Mouse (Mus musculus) bone marrow, adult 2 months (tissue): Measurements from ENCODE around the gene Endou. TPM values are rescaled to one million over a fixed set of nuclear protein-coding genes. Genes with fewer than 3 reads are reported as not detected.

Experiments
- H3K27ac ChIP-seq: fragments of 200-500 bp; 2 replicates; pipeline ENCODE4 v1.5.1; 2012; ENCODE audit warnings: low read depth, mild to moderate bottlenecking, control low read depth, inconsistent platforms, low read length; ENCODE audit not compliant: control insufficient read depth, poor library complexity, insufficient read depth
- H3K4me1 ChIP-seq: fragments of 200-500 bp; 2 replicates; pipeline ENCODE4 v1.6.1; 2011; ENCODE audit warnings: low read length; ENCODE audit not compliant: control insufficient read depth, insufficient read depth
- H3K4me3 ChIP-seq: fragments of 200-500 bp; replicated peaks from 2 replicates; pipeline ENCODE3; 2011; ENCODE audit warnings: mild to moderate bottlenecking, low read depth, low read length, control low read depth; ENCODE audit not compliant: control insufficient read depth
- CTCF ChIP-seq: fragments of 200-500 bp; IDR thresholded peaks from 2 replicates; pipeline ENCODE4 v1.5.1; 2011; ENCODE audit warnings: low read length, control low read depth; ENCODE audit not compliant: control insufficient read depth, insufficient read depth
- POLR2A ChIP-seq: fragments of 200-500 bp; IDR thresholded peaks from 2 replicates; pipeline ENCODE4 v1.6.1; 2011; ENCODE audit warnings: low read depth, mild to moderate bottlenecking, control low read depth, low read length, borderline replicate concordance; ENCODE audit not compliant: control insufficient read depth
- WGBS: fragments of 180-500 bp; shearing (Covaris S2); methylation state at CpG from one replicate; pipeline ENCODE4 v1.1.7; 2018; 5-methylcytosine and 5-hydroxymethylcytosine counted together
- polyA plus RNA-seq: library from polyadenylated mRNA; stranded (reverse); fragments of >200 nt; gene quantifications from 2 replicates; pipeline ENCODE4 v1.2.4, GENCODE M21; 2011; ENCODE audit warnings: low replicate concordance; ENCODE audit not compliant: missing spikeins, insufficient read depth, insufficient read length

Gene Endou
- polyA plus RNA-seq, 1 experiment: 7.3 TPM

DNA sequence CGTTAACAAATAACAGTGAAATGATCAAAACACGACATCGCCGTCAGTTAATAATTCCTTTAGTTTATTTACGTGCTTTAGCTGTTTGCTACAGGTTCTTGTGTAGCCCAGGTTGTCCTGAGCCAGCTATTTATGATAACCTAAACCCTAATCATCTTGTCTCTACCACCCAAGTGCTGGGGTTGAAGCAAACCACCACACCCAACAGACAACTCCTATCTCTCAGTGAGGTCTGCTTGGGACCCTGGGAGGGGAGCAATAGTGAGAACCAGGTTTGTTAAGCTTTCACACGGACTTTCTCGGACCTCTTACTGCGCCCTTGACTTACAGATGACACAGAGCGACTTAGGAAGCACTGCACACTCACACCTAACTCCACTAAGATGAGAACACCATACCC is 47.0 kb downstream of the Endou start:
- no peaks in the 10 kb centered on the region for H3K4me1 ChIP-seq
- WGBS: 85% methylated on average over 9 of the region's 9 CpGs
- H3K4me3 ChIP-seq: no peak overlapping the region
- no peak overlapping the region for H3K27ac ChIP-seq
- no peak for TF ChIP-seq CTCF
- TF ChIP-seq POLR2A: no peak

DNA sequence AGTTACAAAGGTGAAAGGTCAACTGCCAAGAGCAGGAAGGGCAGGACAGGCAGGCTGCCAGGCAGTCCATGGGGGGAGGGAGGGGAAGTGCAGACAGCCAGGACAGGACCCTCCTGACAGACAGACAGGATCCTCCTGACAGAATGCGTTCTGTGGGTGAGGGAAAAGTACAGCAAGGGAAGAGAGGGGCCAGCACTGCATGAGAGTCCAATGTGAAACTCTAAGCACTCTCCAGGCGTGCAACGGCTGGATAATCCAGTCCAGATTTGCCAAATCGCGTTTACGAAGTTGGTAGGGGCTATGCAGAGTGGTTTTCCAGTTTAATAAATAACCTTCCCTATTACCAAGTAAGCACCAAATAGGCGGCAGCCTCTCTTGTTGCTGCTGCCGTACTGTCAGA is 49.1 kb downstream of the Endou start:
- TF ChIP-seq CTCF: no peak
- TF ChIP-seq POLR2A: no peak
- H3K4me3 ChIP-seq: no peak overlapping the region
- no peaks in the 10 kb centered on the region for H3K4me1 ChIP-seq
- 94% methylated on average over 8 of the region's 8 CpGs for WGBS
- no peak overlapping the region for H3K27ac ChIP-seq

DNA sequence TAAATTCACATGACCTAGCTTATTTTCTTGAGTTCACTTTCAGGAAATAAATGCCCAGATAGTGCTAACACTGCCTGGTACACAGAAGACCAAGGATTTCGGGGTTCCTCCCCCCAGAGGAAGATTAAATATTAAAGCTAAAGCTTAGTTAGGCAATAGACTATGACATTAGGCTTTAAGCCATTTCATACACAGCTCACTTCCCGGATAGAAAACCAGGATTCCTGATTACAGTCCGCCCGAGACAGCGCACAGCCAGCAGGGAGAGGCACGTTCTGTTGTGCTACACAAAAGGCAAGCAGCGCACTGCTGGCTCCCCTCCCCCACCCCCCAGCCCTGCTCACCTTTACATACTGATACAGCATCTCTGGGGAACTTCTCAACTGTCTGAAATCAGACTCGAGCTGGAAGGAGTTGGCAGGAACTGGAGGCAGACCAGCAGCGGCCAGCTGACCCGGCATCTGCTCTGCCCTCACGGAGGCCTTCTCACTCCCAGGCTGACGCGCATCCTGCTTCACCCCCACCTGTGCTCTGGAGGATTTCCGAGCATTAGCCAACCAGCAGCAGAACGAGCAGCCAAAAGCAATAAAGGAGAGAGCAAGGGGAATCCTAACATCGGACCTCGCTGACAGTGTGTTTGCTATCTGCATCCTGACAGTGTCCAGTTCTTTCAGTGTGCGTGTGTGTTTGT is 51.0 kb downstream of the Endou start:
- no peaks in the 10 kb centered on the region for H3K4me1 ChIP-seq
- H3K27ac ChIP-seq: no peak overlapping the region
- WGBS: 89% methylated on average over 18 of the region's 18 CpGs
- H3K4me3 ChIP-seq: no peak overlapping the region
- TF ChIP-seq POLR2A (no peak), CTCF (no peak)

DNA sequence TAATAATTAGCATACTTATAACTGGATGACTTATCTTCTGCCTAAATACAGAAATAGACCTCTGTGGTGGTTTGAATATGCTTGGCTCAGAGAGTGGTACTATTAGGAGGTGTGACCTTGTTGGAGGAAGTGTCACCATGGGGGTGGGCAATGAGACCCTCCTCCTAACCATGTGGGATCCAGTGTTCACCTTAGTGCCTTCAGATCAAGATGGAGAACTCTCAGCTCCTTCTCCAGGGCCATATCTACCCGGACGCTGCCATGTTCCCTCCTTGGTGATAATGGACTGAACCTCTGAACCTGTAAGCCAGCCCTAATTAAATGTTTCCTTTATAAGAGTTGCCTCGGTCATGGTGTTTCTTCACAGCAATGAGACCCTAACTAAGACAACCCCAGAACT is 53.8 kb downstream of the Endou start:
- Histone ChIP-seq H3K4me3 (no peak overlapping the region), H3K4me1 (no peaks in the 10 kb centered on the region), H3K27ac (no peak overlapping the region)
- no peak for TF ChIP-seq POLR2A
- whole genome bisulfite sequencing: 94% methylated on average over 3 of the region's 3 CpGs

DNA sequence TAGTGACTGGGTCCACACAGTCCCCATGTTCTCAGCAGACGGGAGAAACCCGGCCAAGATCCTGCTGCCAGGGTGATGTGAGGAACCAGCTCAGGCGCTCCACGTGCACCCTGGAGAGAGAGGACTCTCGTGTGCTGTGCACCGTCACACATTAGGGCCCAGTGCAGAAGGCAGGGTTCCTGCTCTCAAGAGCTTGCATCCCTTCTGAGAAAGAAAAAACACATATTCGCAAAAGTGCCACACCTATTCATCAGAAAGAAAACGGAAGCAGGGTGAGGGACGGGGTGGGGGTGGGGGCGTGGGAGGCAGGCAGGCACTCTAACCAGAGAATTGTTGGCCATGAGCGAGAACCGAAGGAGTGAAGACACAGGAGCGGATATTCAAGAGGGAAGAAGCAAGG is 55.2 kb downstream of the Endou start:
- TF ChIP-seq CTCF (no peak), POLR2A (no peak)
- WGBS: 86% methylated on average over 13 of the region's 13 CpGs
- H3K4me3 ChIP-seq: no peak overlapping the region
- H3K4me1 ChIP-seq: no peaks in the 10 kb centered on the region
- no peak overlapping the region for H3K27ac ChIP-seq

DNA sequence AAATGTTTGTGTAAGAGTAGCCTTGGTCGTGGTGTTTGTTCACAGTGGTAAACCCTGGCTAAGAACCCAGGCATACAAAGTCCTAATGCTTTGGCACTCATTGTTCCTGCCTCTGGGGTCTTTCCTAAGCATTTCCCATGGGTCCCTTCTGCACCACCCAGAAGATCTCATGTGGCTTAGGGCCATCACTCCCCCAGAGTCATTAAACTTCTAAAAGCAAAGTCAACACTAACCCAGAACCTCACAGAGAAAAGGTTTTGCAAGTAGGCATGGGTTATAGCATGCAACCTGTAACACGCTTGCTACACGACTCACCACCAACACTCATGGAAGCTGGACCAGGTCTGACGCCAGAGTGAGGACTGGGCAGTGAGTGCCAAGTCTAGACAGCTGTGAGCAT is 56.7 kb downstream of the Endou start:
- TF ChIP-seq POLR2A (no peak), CTCF (no peak)
- no peak overlapping the region for H3K27ac ChIP-seq
- H3K4me3 ChIP-seq: no peak overlapping the region
- 88% methylated on average over 4 of the region's 4 CpGs for WGBS
- peaks cover 2% of the 10 kb centered on the region for H3K4me1 ChIP-seq

DNA sequence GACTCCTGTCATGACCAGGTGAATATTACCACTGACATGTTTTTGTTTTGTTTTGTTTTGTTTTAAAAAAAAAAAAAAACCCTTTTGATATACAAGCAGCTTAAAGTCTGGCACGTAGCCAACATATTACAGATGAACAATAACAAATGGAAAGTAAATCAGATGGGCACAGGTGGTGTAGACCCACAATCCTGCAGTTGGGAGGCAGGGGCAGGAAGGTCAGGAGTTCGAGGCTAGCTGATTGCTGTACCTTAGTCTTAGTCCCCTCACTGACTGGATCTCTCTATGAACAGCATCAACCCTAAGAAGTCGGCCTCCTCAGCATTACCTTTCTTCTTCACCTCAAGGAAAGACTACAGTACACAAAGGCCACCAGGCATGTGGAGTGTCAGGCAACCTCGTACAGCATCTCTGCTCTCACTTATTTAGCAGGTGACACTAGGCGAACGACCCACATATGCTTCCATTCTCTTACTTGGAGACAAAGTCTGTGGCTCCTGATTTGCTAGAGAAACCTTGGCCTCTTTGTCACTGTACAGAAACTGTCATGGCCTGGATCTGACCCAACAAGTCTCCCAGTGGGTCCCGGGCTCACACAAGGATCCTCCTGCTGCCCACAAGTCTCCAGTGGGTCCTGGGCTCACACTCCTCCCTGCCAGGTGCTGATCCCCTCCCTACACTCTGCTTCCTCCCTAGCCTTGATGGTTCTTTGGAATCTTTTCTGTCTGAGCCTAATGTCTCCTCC is 57.7 kb downstream of the Endou start:
- Histone ChIP-seq H3K27ac (no peak overlapping the region), H3K4me3 (no peak overlapping the region), H3K4me1 (peaks cover 2% of the 10 kb centered on the region)
- WGBS: 87% methylated on average over 7 of the region's 7 CpGs
- TF ChIP-seq CTCF (no peak), POLR2A (no peak)

DNA sequence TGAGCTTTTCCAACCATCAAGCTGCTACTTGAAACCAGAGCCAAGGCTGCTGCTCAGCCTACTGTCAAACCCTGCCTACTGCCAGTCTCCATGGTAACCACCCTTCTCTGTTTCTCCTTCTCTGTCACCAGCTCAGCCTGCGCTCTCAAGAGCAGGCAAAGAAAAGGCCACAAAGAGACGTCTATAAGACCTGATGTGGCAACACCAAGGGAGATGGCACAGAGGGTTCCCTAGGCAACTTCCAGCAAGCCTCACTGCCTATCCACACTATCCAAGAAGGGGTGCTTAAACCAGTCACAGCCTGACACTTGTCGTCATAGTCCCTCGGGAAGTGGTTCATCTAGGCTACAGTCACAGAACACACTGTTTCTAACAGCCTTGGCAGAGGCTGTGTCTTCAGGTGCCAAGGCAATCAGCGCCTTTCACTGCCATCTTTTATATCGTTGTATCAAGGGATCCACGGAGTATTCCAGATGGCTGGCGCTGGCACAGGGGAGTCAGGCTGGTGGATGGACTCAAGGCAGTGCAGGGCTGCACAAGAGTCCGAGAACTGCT is 58.9 kb downstream of the Endou start:
- no peak overlapping the region for H3K4me3 ChIP-seq
- no peak overlapping the region for H3K27ac ChIP-seq
- peaks cover 2% of the 10 kb centered on the region for H3K4me1 ChIP-seq
- WGBS: 83% methylated on average over 9 of the region's 9 CpGs
- TF ChIP-seq POLR2A (no peak), CTCF (no peak)
